Mouse (Mus musculus) embryonic fibroblast, embryonic 13.5 days (primary cell): ENCODE data around the gene Sptbn2.

ENCODE experiments used
- CTCF ChIP-seq: IDR thresholded peaks from 2 replicates; pipeline ENCODE4 v1.5.1; 2011; ENCODE audit warnings: mild to moderate bottlenecking, control low read depth, low read length, moderate library complexity, borderline replicate concordance; ENCODE audit not compliant: insufficient read depth
- POLR2A ChIP-seq: IDR thresholded peaks from 2 replicates; pipeline ENCODE4 v1.6.1; 2011; ENCODE audit warnings: low read depth, mild to moderate bottlenecking, control low read depth, low read length, moderate library complexity

DNA sequence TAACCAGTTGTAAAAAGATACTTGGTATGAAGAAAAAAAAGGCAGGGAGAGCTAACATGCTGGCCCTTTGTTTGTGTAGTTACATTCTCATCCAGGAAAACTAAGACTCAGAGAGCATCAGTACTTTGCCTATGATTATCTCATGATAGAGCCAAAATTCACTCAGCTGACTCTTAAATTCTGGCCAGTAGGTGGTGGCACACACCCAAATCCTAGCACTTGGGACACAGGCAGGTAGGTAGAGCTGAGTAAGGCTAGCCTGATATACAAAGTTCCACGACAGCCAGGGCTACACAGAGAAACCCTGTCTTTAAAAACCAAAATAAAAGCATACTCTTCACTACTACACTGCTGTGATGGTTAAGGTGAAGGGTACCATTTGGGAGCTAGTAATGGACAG, 51.9 kb downstream of the Sptbn2 start:
- TF ChIP-seq CTCF (no peak), POLR2A (no peak)
